Comparison of ENCODE assay signal across 8 mouse cellular contexts in genomic region chr5:148831596-148832257, GRCm38 (mm10).
DNase-seq lines count a peak whose midpoint lies in the region; ATAC-seq lines count a peak whose summit lies in the region.

No protein-coding gene starts in this region.

- H3K27me3 ChIP-seq in embryonic facial prominence, embryonic 14.5 days (replicated peaks; ENCODE audit: control insufficient read depth, insufficient read depth, low read length) = peaks cover 25% of the 10 kb centered on the region
- H3K27me3 ChIP-seq in kidney, embryonic 14.5 days (ENCODE audit: control insufficient read depth, insufficient read depth, low read length) = 0 out of 2 replicates have a peak, but pooled peaks cover 3% of the 10 kb centered on the region
- peaks cover 16% of the 10 kb centered on the region for H3K27me3 ChIP-seq in limb, embryonic 15.5 days
- no peaks in the 10 kb centered on the region; the same call in 1 of the 2 replicates for H3K27me3 ChIP-seq in midbrain, embryonic 16.5 days (ENCODE audit: control insufficient read depth, insufficient read depth, low read depth, low read length)

- WGBS in embryonic facial prominence, embryonic 14.5 days = 6% methylated on average over 23 of the region's 23 CpGs
- WGBS in kidney, embryonic 14.5 days = 5% methylated on average over 23 of the region's 23 CpGs
- 8% methylated on average over 23 of the region's 23 CpGs for WGBS in limb, embryonic 15.5 days
- WGBS in midbrain, embryonic 16.5 days = 3% methylated on average over 23 of the region's 23 CpGs

- H3K9ac ChIP-seq in embryonic facial prominence, embryonic 14.5 days (ENCODE audit: low read depth, low read length) = 0 out of 2 replicates have a peak overlapping the region, but pooled peaks have one; percentile 25
- no peak overlapping the region; the same call in 1 of the 2 replicates for H3K9ac ChIP-seq in kidney, embryonic 14.5 days (ENCODE audit: low read depth, low read length)
- H3K9ac ChIP-seq in limb, embryonic 15.5 days = no peak overlapping the region
- peak overlapping the region; percentile 32; the same call in 1 of the 2 replicates for H3K9ac ChIP-seq in midbrain, embryonic 16.5 days (ENCODE audit: low read depth, low read length)

- DNase-seq in A20 (ENCODE audit: low read depth, low spot score) = peak; percentile 86
- DNase-seq in adrenal gland, postnatal 36 days = peak; percentile 81 to 89
- peak; percentile 62 for DNase-seq in embryonic facial prominence, embryonic 14.5 days (ENCODE audit: low spot score)
- DNase-seq in heart, adult 9 months (ENCODE audit: low spot score in 2 of 2) = peak; percentile 37 to 62
- DNase-seq in spleen, postnatal 10 days (ENCODE audit: low spot score in 2 of 2) = peak; percentile 74 to 88

- peak overlapping the region; percentile 52 for H3K4me2 ChIP-seq in embryonic facial prominence, embryonic 14.5 days (ENCODE audit: low read depth, low read length)
- peak overlapping the region; percentile 32 for H3K4me2 ChIP-seq in kidney, embryonic 14.5 days (replicated peaks; ENCODE audit: low read depth, low read length)
- H3K4me2 ChIP-seq in limb, embryonic 15.5 days = peak overlapping the region; percentile 33
- peak overlapping the region; percentile 45 for H3K4me2 ChIP-seq in midbrain, embryonic 16.5 days (ENCODE audit: low read length)

- H3K4me1 ChIP-seq in embryonic facial prominence, embryonic 14.5 days (ENCODE audit: control insufficient read depth, insufficient read depth, low read length) = peaks cover 8% of the 10 kb centered on the region; the same call in 1 of the 2 replicates
- H3K4me1 ChIP-seq in kidney, embryonic 14.5 days (ENCODE audit: control insufficient read depth, insufficient read depth, low read length) = no peaks in the 10 kb centered on the region
- H3K4me1 ChIP-seq in limb, embryonic 15.5 days = peaks cover 10% of the 10 kb centered on the region
- peaks cover 11% of the 10 kb centered on the region for H3K4me1 ChIP-seq in midbrain, embryonic 16.5 days (ENCODE audit: control insufficient read depth, insufficient read depth, low read length)

- no peaks in the 10 kb centered on the region for H3K36me3 ChIP-seq in embryonic facial prominence, embryonic 14.5 days (ENCODE audit: control insufficient read depth, insufficient read depth, low read length)
- H3K36me3 ChIP-seq in kidney, embryonic 14.5 days (ENCODE audit: control insufficient read depth, insufficient read depth, low read length) = no peaks in the 10 kb centered on the region
- no peaks in the 10 kb centered on the region for H3K36me3 ChIP-seq in limb, embryonic 15.5 days
- no peaks in the 10 kb centered on the region for H3K36me3 ChIP-seq in midbrain, embryonic 16.5 days (ENCODE audit: control insufficient read depth, insufficient read depth, low read length)

- peak; percentile 62; the same call in 1 of the 2 replicates for ATAC-seq in embryonic facial prominence, embryonic 14.5 days (ENCODE audit: low read depth)
- ATAC-seq in kidney, embryonic 14.5 days (ENCODE audit: low FRiP score, low TSS enrichment) = no peak; the same call in 1 of the 2 replicates
- ATAC-seq in limb, embryonic 15.5 days (ENCODE audit: insufficient number of reproducible peaks, low FRiP score, low TSS enrichment, low read depth) = no peak
- ATAC-seq in midbrain, embryonic 16.5 days = peak; percentile 60; the same call in 1 of the 2 replicates

- H3K9me3 ChIP-seq in embryonic facial prominence, embryonic 14.5 days (ENCODE audit: control insufficient read depth, low read length) = no peaks in the 10 kb centered on the region
- H3K9me3 ChIP-seq in kidney, embryonic 14.5 days (ENCODE audit: control insufficient read depth, low read length) = no peaks in the 10 kb centered on the region
- no peaks in the 10 kb centered on the region for H3K9me3 ChIP-seq in limb, embryonic 15.5 days
- H3K9me3 ChIP-seq in midbrain, embryonic 16.5 days (replicated peaks; ENCODE audit: control insufficient read depth, low read length, poor library complexity, severe bottlenecking) = no peaks in the 10 kb centered on the region

- peak overlapping the region; percentile 24 for H3K4me3 ChIP-seq in embryonic facial prominence, embryonic 14.5 days (ENCODE audit: low read depth, low read length)
- H3K4me3 ChIP-seq in kidney, embryonic 14.5 days (ENCODE audit: low read length) = peak overlapping the region; percentile 20; the same call in 1 of the 2 replicates
- peak overlapping the region; percentile 18 for H3K4me3 ChIP-seq in limb, embryonic 15.5 days
- H3K4me3 ChIP-seq in midbrain, embryonic 16.5 days (ENCODE audit: low read depth, low read length) = peak overlapping the region; percentile 10; the same call in 1 of the 2 replicates

- H3K27ac ChIP-seq in embryonic facial prominence, embryonic 14.5 days (replicated peaks; ENCODE audit: low read depth, low read length) = no peak overlapping the region
- no peak overlapping the region for H3K27ac ChIP-seq in kidney, embryonic 14.5 days (ENCODE audit: low read depth, low read length)
- no peak overlapping the region for H3K27ac ChIP-seq in limb, embryonic 15.5 days
- no peak overlapping the region for H3K27ac ChIP-seq in midbrain, embryonic 16.5 days (ENCODE audit: low read length)

Comparison
In these comparisons a context has a peak if more than half of its experiments do, and no peak if none do; other contexts are left out.
1. ATAC-seq: peak in embryonic facial prominence, embryonic 14.5 days (single experiment) and midbrain, embryonic 16.5 days (single experiment); none in kidney, embryonic 14.5 days (single experiment) and limb, embryonic 15.5 days (single experiment).
2. H3K9ac ChIP-seq: peak in embryonic facial prominence, embryonic 14.5 days (single experiment) and midbrain, embryonic 16.5 days (single experiment); none in kidney, embryonic 14.5 days (single experiment) and limb, embryonic 15.5 days (single experiment).
3. Peak in every context shown above with its lines, with median percentiles within 50 percentile points of each other: DNase-seq, H3K4me2 ChIP-seq and H3K4me3 ChIP-seq.